Mouse (Mus musculus): ENCODE data around the gene Pcgf5.

Gene Pcgf5

DNA sequence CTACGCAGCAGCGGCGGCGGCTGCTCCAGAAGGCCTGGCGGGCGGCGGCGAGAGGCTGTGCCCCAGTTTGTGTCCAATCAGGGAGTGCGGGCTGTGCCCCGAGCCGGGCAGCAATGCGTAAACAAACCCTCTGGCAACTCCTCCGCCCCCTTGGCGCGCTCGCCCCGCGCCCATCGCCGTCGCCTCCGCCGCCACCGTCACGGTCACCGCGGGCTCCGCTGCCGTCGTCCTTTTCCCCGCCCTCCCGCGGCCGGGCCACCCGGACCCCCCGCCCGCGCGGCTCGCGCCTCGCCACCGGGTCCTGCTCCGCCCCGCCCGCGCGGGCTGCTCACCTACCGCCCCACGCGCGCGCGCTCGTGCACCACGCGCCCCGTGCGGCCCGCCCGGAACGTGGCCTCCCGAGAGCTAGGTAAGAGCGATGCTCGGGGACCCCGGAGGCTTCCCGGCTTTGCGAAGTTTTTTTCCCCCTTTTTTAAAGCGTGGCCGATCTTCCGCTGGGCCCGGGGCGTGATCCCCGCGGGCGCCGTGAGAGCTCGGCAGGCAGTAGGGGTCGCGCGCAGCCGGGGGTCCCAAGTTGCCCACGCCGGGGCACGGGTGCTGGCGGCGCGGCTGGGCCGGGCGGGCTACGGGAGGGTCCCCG is at the start of gene Pcgf5:
Gene Pcgf5, plus strand, starts transcription at position 149 of the 640 bp plus-strand sequence.
- peak; percentile 53 for DNase-seq (ENCODE audit: low spot score)

GRCm38 (mm10) chr19:36305542-36305941 is 42.6 kb upstream of the Pcgf5 start:
- no peak for DNase-seq (ENCODE audit: low spot score)

DNA sequence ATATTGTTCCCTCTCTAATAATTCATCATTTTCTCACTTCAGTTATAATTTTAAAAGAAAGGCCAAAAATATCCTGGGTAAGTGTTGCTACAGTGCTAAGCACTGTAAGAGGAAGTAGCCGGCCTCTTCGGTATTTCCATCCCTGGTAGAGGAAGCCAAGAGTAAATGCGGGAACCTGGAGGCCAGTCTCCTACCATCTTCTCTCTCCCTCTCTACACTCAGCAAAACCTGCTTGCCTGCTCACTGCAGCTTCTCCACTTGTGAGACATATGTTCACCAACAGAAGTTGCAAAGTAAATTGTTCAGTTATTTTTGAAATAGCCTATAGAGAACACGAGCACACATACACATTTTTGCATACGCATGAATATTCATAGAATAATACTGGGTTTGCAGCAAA is 34.1 kb upstream of the Pcgf5 start:
- peak; percentile 16 for DNase-seq (ENCODE audit: low spot score)

- no peak for DNase-seq (ENCODE audit: low spot score)
These were observed 28.4 kb upstream of the Pcgf5 start for GRCm38 (mm10) chr19:36319735-36320134.

- peak; percentile 16 for DNase-seq (ENCODE audit: low spot score)
These were observed 27.0 kb upstream of the Pcgf5 start for GRCm38 (mm10) chr19:36321066-36321465.

GRCm38 (mm10) chr19:36323326-36323725 is 24.8 kb upstream of the Pcgf5 start:
- DNase-seq (ENCODE audit: low spot score) = no peak

- no peak for DNase-seq (ENCODE audit: low spot score)
These were observed 19.4 kb upstream of the Pcgf5 start for GRCm38 (mm10) chr19:36328678-36329077.

DNA sequence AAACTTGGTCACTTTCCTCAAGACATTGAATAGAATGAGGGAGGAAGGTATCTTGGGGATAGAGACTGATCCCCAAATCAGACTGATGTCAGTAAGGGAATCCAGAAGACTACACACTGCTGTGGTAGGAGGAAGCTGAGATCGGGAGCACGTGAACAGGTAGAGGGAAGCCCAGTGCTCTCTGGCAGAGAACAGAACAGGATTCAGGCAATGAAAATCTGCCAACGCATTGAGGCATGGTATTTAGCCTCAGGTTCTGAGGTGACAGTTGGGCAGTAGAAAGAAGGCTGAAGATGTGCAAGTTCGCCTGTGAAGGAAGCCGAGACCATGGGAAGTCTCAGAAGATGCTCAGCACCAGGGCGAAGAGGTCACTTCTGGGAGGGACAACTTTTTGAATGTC is 733 bp upstream of the Pcgf5 start:
- DNase-seq (ENCODE audit: low spot score) = no peak

- DNase-seq (ENCODE audit: low spot score) = no peak
These were observed 313 bp upstream of the Pcgf5 start for GRCm38 (mm10) chr19:36347831-36348160.

DNA sequence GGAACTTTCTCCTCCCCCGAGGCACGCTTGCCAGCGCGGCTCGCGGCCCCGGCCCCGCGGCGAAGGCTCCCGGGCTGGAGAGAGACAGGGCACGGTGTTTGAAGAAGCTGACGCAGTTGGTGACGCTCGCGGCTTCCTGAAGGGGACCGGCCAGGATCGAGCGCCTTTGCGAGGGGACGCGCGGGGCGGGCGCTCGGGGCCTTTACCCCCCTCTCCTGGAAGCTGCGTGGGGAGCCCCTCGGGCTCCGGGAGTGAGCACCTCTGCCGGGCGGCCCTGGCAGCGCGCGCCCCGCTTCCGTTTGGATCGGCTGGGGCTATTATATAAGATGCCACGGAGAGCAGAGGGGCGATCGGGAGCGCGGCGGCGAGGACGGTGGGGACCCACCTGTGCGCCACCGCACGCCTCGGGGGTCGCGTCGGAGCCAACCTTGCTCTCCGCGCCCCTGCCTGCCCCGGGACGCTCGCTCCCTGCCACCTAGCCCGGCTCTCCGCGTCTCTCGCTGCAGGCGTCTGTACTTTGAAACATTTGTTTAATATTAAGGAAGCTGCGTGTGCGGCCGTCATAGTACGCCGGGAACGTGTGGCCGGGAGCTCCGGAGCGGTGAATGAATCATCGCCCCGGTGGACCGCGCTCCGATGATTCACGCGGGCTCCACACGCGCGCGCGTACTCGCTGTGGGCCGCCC is 835 bp downstream of the Pcgf5 start:
- DNase-seq (ENCODE audit: low spot score) = peak; percentile 38

GRCm38 (mm10) chr19:36349487-36349955 is 1.4 kb downstream of the Pcgf5 start:
- DNase-seq (ENCODE audit: low spot score) = no peak

GRCm38 (mm10) chr19:36350181-36350580 is 2.1 kb downstream of the Pcgf5 start:
- no peak for DNase-seq (ENCODE audit: low spot score)

GRCm38 (mm10) chr19:36350870-36351269 is 2.8 kb downstream of the Pcgf5 start:
- no peak for DNase-seq (ENCODE audit: low spot score)

GRCm38 (mm10) chr19:36362541-36362940 is 14.4 kb downstream of the Pcgf5 start:
- no peak for DNase-seq (ENCODE audit: low spot score)

DNA sequence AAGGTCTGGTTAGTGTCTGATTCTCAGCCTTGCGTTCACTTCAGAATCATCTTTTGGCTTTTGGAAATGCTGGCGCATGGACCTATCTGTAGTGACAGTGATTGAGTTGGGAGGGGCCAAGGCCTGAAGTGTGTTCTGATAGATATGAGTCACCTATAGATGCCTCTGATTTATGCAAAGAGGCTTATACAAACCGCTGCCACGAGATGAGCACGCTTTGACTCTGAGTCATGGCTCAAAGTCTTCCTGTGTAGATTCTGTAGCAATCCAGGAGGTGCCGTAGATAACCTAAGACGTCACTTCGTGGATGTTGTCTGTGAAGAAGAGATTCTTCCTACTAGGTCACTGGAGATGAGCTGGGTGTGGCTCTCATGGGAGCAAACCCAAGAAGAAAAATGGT is 16.6 kb downstream of the Pcgf5 start:
- DNase-seq (ENCODE audit: low spot score) = no peak

DNA sequence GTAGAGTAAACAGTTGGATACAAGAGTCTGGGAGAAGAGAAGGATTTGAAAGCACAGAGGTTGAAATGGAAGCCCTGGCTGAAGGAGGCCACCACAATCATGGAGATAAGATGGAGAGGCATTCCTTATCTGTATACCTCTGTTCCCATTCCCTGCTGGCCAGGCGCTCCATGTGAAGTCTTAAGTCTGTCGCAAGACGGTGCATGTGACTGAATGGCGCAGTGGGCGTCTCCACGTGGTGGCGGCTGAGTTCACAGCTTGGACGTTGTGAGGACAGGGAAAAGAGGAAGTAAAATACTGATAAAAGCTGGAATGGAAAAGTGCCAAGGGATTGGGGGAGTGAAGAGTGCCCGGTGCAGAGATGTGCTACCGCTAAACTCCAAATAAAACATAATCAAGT is 23.4 kb downstream of the Pcgf5 start:
- no peak for DNase-seq (ENCODE audit: low spot score)

DNA sequence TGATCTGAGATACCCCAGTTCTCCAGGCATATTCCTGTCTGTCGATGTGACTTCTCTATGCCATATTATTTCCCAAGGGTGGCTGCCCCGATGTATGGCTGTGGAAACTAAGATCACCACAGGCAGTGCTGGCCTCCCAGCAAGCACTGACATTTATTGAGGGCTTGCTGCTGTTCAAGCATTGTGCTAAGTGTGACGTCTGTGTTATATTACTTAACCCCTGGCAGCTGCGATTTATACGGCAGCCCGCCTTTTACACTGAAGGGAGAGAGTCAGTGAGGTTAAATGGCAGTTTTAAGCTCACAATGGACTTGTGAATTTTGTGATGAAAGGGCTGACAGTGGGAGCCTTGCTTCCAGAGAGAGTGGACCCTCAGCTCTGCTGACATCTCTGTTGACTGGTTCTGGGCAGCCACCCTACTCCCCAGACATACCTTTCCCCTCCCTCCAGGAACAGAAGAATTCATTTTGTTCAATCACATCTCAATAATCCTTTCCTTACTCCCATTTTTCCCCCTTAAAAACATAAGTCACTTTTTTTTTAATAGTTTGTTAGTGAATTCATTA is 25.0 kb downstream of the Pcgf5 start:
- DNase-seq (ENCODE audit: low spot score) = no peak

DNA sequence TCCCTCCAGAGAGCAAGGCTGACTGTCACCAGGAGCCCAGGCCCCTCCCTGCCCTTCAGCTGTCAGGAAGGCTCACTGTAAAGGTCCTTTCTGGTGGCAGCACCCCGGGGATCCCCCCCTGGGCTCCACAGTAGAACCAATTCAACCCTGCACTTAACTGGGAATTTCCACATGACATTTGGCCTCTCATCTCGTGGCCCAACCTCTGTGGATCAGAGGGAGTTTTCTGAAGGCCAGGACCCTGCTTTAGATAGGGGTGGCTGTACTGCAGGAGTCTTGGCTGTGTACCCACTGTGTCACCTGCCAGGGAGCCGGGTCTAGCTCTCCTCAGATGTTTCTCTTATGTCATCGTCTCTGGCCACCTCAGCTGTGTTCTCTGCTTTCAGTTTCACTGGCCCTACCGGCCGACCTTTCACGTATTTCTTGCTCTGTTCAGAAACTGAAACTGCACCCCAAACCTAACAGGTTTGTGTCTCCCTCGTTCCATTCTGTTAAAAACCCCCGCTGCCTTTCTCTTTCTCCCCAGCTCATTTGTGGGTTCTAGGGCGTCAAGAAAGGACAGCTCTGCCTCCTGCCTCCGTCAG is 27.2 kb downstream of the Pcgf5 start:
- no peak for DNase-seq (ENCODE audit: low spot score)

DNA sequence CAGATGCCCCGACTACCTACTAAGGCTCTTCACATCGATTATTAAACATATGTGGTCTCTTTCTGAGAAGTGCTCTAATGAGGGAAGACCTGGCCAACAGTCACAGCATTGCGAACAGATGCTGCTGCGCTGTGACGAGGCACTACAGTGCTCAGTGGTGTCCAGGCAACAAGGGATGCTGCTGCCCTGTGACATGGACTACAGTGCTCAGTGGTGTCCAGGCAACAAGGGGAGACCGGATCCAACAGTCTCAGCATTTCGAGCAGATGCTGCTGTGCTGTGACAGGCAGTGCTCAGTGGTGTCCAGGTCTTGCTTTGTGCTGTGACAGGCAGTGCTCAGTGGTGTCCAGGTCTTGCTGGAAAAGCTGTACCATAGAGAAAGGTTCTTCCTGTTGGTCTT is 29.6 kb downstream of the Pcgf5 start:
- DNase-seq (ENCODE audit: low spot score) = no peak

GRCm38 (mm10) chr19:36378511-36379232 is 30.6 kb downstream of the Pcgf5 start:
- no peak for DNase-seq (ENCODE audit: low spot score)

- no peak for DNase-seq (ENCODE audit: low spot score)
These were observed 34.8 kb downstream of the Pcgf5 start for GRCm38 (mm10) chr19:36382901-36383300.

DNA sequence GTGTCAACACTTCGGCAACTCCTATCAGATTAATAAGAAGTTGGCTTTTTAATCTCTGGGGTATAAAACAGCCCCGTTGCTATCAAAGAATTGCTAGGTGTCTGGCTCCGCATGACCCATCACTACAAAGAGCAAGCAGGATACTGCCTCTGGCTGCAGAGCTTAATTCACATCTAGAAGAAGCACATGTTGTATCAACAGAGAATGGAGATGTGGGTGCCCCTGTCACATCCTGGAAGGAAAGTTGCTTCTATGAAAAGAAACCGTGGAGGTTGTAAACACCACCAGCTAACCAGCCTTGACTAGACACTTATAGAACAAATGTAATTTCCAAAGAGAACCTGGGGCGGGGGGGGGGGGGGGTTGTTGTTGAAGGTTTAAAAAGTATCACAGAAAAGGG is 35.9 kb downstream of the Pcgf5 start:
- no peak for DNase-seq (ENCODE audit: low spot score)

DNA sequence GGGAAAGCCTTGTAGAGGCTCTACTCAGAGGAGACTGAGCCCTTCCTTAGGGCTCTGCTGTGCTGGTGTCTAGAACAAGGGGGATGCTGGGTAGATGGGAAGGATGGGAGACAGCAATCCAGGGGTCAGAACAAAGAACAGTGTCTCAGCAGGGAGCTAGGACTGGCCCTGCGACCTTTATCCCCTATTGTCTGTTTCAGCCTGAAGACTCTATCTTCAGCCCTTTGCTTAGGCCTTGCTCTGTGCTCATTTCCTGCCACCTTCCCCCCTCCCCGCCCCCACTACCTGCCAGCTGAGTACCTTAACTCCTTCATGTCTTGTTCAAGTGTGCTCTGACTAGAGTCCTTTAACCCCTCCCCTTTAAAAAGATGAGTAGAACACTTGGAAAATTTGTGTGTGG is 36.3 kb downstream of the Pcgf5 start:
- no peak for DNase-seq (ENCODE audit: low spot score)
